Mouse (Mus musculus) hindbrain, embryonic 11.5 days (tissue): ENCODE measurements at regions not wholly inside any gene's neighbourhood (a gene's known extent, or its start where the extent isn't known, plus 50 kb on each side); places are given as distances from the start of the nearest gene placed in this dataset.

Experiments
- ATAC-seq: fragments of 200-750 bp; cut with Nextera tagmentation; 2 replicates; pipeline ENCODE4 v1.8.0; 2017; ENCODE audit warnings: mild to moderate bottlenecking, moderate TSS enrichment, moderate library complexity; ENCODE audit not compliant: low FRiP score
- DNase-seq: peaks from one replicate; pipeline ENCODE4 v3.0.0-alpha.2; 2015; ENCODE audit warnings: low spot score
- H3K27ac ChIP-seq: fragments of 300-500 bp; sonication (generic); 2 replicates; pipeline ENCODE4 v1.5.1; 2014; ENCODE audit warnings: mild to moderate bottlenecking, low read depth, low read length
- H3K27me3 ChIP-seq: fragments of 300-500 bp; sonication (generic); 2 replicates; pipeline ENCODE4 v1.6.1; 2014; ENCODE audit warnings: mild to moderate bottlenecking, low read length, moderate library complexity, mixed read lengths; ENCODE audit not compliant: control insufficient read depth, insufficient read depth
- H3K36me3 ChIP-seq: fragments of 300-500 bp; sonication (generic); 2 replicates; pipeline ENCODE4 v1.6.1; 2014; ENCODE audit warnings: mild to moderate bottlenecking, low read length, moderate library complexity, mixed read lengths; ENCODE audit not compliant: control insufficient read depth, insufficient read depth
- H3K4me1 ChIP-seq: fragments of 300-500 bp; sonication (generic); replicated peaks from 2 replicates; pipeline ENCODE4 v1.6.1; 2014; ENCODE audit warnings: low read length, mixed read lengths; ENCODE audit not compliant: control insufficient read depth, insufficient read depth
- H3K4me2 ChIP-seq: fragments of 300-500 bp; sonication (generic); replicated peaks from 2 replicates; pipeline ENCODE4 v1.6.1; 2014; ENCODE audit warnings: mild to moderate bottlenecking, low read depth, low read length
- H3K4me3 ChIP-seq: fragments of 300-500 bp; sonication (generic); 2 replicates; pipeline ENCODE4 v1.5.1; 2014; ENCODE audit warnings: low read depth, low read length
- H3K9ac ChIP-seq: fragments of 300-500 bp; sonication (generic); 2 replicates; pipeline ENCODE4 v1.6.1; 2014; ENCODE audit warnings: low read depth, low read length
- H3K9me3 ChIP-seq: fragments of 300-500 bp; sonication (generic); 2 replicates; pipeline ENCODE4 v1.6.1; 2016; ENCODE audit warnings: low read length; ENCODE audit not compliant: control insufficient read depth
- WGBS: fragments of 180-500 bp; shearing (Covaris S2); extraction: QIAGEN DNeasy Blood & Tissue Kit; methylation state at CpG from one replicate; pipeline ENCODE4 v1.1.7; 2014; 5-methylcytosine and 5-hydroxymethylcytosine counted together

- DNase-seq (no peak), ATAC-seq (0 out of 2 replicates have a peak, but pooled peaks have one; percentile 22)
- no peak overlapping the region for H3K27ac ChIP-seq
- no peak overlapping the region for H3K4me3 ChIP-seq
- H3K36me3 ChIP-seq, result no peaks in the 10 kb centered on the region
- no peaks in the 10 kb centered on the region for H3K27me3 ChIP-seq
- no peaks in the 10 kb centered on the region for H3K9me3 ChIP-seq
- no peak overlapping the region for H3K4me2 ChIP-seq
- H3K9ac ChIP-seq, result no peak overlapping the region
- WGBS, result 80% methylated on average over 1 of the region's 1 CpGs
- no peaks in the 10 kb centered on the region for H3K4me1 ChIP-seq
These were observed 498.1 kb downstream of the Slc22a22 start for GRCm38 (mm10) chr15:56979353-56979752.

- Histone ChIP-seq H3K27me3 (no peaks in the 10 kb centered on the region), H3K4me3 (no peak overlapping the region), H3K9ac (no peak overlapping the region), H3K27ac (no peak overlapping the region), H3K9me3 (no peaks in the 10 kb centered on the region), H3K4me1 (no peaks in the 10 kb centered on the region), H3K4me2 (no peak overlapping the region), H3K36me3 (no peaks in the 10 kb centered on the region)
- 72% methylated on average over 4 of the region's 4 CpGs for WGBS
- DNase-seq, result no peak
- ATAC-seq, result no peak
These were observed 501.7 kb downstream of the Slc22a22 start for GRCm38 (mm10) chr15:56975446-56976433.

- Histone ChIP-seq H3K9me3 (no peaks in the 10 kb centered on the region), H3K4me3 (no peak overlapping the region), H3K27ac (no peak overlapping the region), H3K9ac (no peak overlapping the region), H3K4me2 (no peak overlapping the region), H3K27me3 (no peaks in the 10 kb centered on the region), H3K36me3 (no peaks in the 10 kb centered on the region), H3K4me1 (no peaks in the 10 kb centered on the region)
- ATAC-seq, result no peak
- DNase-seq, result no peak
- 82% methylated on average over 1 of the region's 1 CpGs for WGBS
These were observed 507.3 kb downstream of the Slc22a22 start for GRCm38 (mm10) chr15:56970140-56970539.

- Histone ChIP-seq H3K4me1 (no peaks in the 10 kb centered on the region), H3K9me3 (no peaks in the 10 kb centered on the region), H3K4me2 (no peak overlapping the region), H3K27ac (no peak overlapping the region), H3K4me3 (no peak overlapping the region), H3K27me3 (no peaks in the 10 kb centered on the region), H3K36me3 (no peaks in the 10 kb centered on the region), H3K9ac (no peak overlapping the region)
- no peak for DNase-seq
- no peak for ATAC-seq
- 78% methylated on average over 2 of the region's 2 CpGs for WGBS
These were observed 521.1 kb downstream of the Slc22a22 start for GRCm38 (mm10) chr15:56956356-56956755.

GRCm38 (mm10) chr15:56952176-56952575, 525.2 kb downstream of the Slc22a22 start:
- Histone ChIP-seq H3K4me2 (no peak overlapping the region), H3K27me3 (no peaks in the 10 kb centered on the region), H3K36me3 (no peaks in the 10 kb centered on the region), H3K9me3 (no peaks in the 10 kb centered on the region), H3K27ac (no peak overlapping the region), H3K9ac (no peak overlapping the region), H3K4me3 (no peak overlapping the region), H3K4me1 (no peaks in the 10 kb centered on the region)
- no peak for ATAC-seq
- DNase-seq, result no peak

GRCm38 (mm10) chr15:56950824-56951223, 526.6 kb downstream of the Slc22a22 start:
- no peaks in the 10 kb centered on the region for H3K9me3 ChIP-seq
- DNase-seq (no peak), ATAC-seq (no peak)
- no peak overlapping the region for H3K9ac ChIP-seq
- WGBS, result 94% methylated on average over 2 of the region's 2 CpGs
- H3K27me3 ChIP-seq, result no peaks in the 10 kb centered on the region
- H3K36me3 ChIP-seq, result no peaks in the 10 kb centered on the region
- H3K4me1 ChIP-seq, result no peaks in the 10 kb centered on the region
- H3K4me2 ChIP-seq, result no peak overlapping the region
- no peak overlapping the region for H3K4me3 ChIP-seq
- no peak overlapping the region for H3K27ac ChIP-seq

GRCm38 (mm10) chr15:56940891-56941290, 536.5 kb downstream of the Slc22a22 start:
- no peak overlapping the region for H3K4me3 ChIP-seq
- H3K9ac ChIP-seq, result no peak overlapping the region
- no peaks in the 10 kb centered on the region for H3K27me3 ChIP-seq
- no peaks in the 10 kb centered on the region for H3K36me3 ChIP-seq
- DNase-seq, result no peak
- no peaks in the 10 kb centered on the region for H3K9me3 ChIP-seq
- 90% methylated on average over 1 of the region's 1 CpGs for WGBS
- no peak overlapping the region for H3K4me2 ChIP-seq
- no peak for ATAC-seq
- no peaks in the 10 kb centered on the region for H3K4me1 ChIP-seq
- no peak overlapping the region for H3K27ac ChIP-seq

- Histone ChIP-seq H3K36me3 (no peaks in the 10 kb centered on the region), H3K4me3 (no peak overlapping the region), H3K9me3 (no peaks in the 10 kb centered on the region), H3K9ac (no peak overlapping the region), H3K27ac (no peak overlapping the region), H3K4me2 (no peak overlapping the region), H3K27me3 (no peaks in the 10 kb centered on the region), H3K4me1 (no peaks in the 10 kb centered on the region)
- no peak for DNase-seq
- no peak for ATAC-seq
These were observed 580.9 kb downstream of the Slc22a22 start for GRCm38 (mm10) chr15:56896553-56896952.

- Histone ChIP-seq H3K4me3 (no peak overlapping the region), H3K4me2 (no peak overlapping the region), H3K36me3 (no peaks in the 10 kb centered on the region), H3K4me1 (no peaks in the 10 kb centered on the region), H3K27me3 (no peaks in the 10 kb centered on the region), H3K9ac (no peak overlapping the region), H3K9me3 (no peaks in the 10 kb centered on the region), H3K27ac (no peak overlapping the region)
- no peak for DNase-seq
- 27% methylated on average over 5 of the region's 5 CpGs for WGBS
- no peak for ATAC-seq
These were observed 595.9 kb downstream of the Slc22a22 start for GRCm38 (mm10) chr15:56881501-56881900.
